Mouse (Mus musculus) forebrain, embryonic 12.5 days (tissue): ENCODE measurements at regions not wholly inside any gene's neighbourhood (a gene's known extent, or its start where the extent isn't known, plus 50 kb on each side); places are given as distances from the start of the nearest gene placed in this dataset.

Experiments used
- ATAC-seq: fragments of 200-750 bp; cut with Nextera tagmentation; 2 replicates; pipeline ENCODE4 v1.8.0; 2017; ENCODE audit warnings: moderate TSS enrichment; ENCODE audit not compliant: low FRiP score
- H3K27ac ChIP-seq: fragments of 300-500 bp; sonication (generic); 2 replicates; pipeline ENCODE4 v1.5.1; 2016; ENCODE audit warnings: mild to moderate bottlenecking
- H3K27me3 ChIP-seq: fragments of 300-500 bp; sonication (generic); 2 replicates; pipeline ENCODE4 v1.6.1; 2016; ENCODE audit warnings: mild to moderate bottlenecking
- H3K36me3 ChIP-seq: fragments of 300-500 bp; sonication (generic); replicated peaks from 2 replicates; pipeline ENCODE4 v1.6.1; 2016; ENCODE audit warnings: mild to moderate bottlenecking
- H3K4me1 ChIP-seq: fragments of 300-500 bp; sonication (generic); 2 replicates; pipeline ENCODE4 v1.6.1; 2016
- H3K4me2 ChIP-seq: fragments of 300-500 bp; sonication (generic); 2 replicates; pipeline ENCODE4 v1.6.1; 2016; ENCODE audit warnings: mild to moderate bottlenecking, moderate library complexity
- H3K4me3 ChIP-seq: fragments of 300-500 bp; sonication (generic); replicated peaks from 2 replicates; pipeline ENCODE4 v1.5.1; 2016; ENCODE audit warnings: mild to moderate bottlenecking
- H3K9ac ChIP-seq: fragments of 300-500 bp; sonication (generic); 2 replicates; pipeline ENCODE4 v1.6.1; 2016; ENCODE audit warnings: mild to moderate bottlenecking
- H3K9me3 ChIP-seq: fragments of 300-500 bp; sonication (generic); 2 replicates; pipeline ENCODE4 v1.6.1; 2016
- WGBS: fragments of 180-500 bp; shearing (Covaris S2); methylation state at CpG from one replicate; pipeline ENCODE4 v1.1.7; 2016; 5-methylcytosine and 5-hydroxymethylcytosine counted together

- no peaks in the 10 kb centered on the region for H3K27me3 ChIP-seq
- no peak overlapping the region for H3K9ac ChIP-seq
- no peak overlapping the region for H3K27ac ChIP-seq
- no peaks in the 10 kb centered on the region for H3K9me3 ChIP-seq
- WGBS: 39% methylated on average over 7 of the region's 7 CpGs
- 0 out of 2 replicates have a peak, but pooled peaks cover 6% of the 10 kb centered on the region for H3K4me1 ChIP-seq
- no peak for ATAC-seq
- H3K36me3 ChIP-seq: no peaks in the 10 kb centered on the region
- no peak overlapping the region for H3K4me2 ChIP-seq
- H3K4me3 ChIP-seq: no peak overlapping the region
Measured at GRCm38 (mm10) chr6:67125715-67126312, 88.6 kb upstream of the Gadd45a start.

- Histone ChIP-seq H3K9me3 (no peaks in the 10 kb centered on the region), H3K9ac (no peak overlapping the region), H3K4me2 (no peak overlapping the region), H3K36me3 (no peaks in the 10 kb centered on the region), H3K4me1 (0 out of 2 replicates have a peak, but pooled peaks cover 6% of the 10 kb centered on the region), H3K27me3 (no peaks in the 10 kb centered on the region), H3K4me3 (no peak overlapping the region), H3K27ac (no peak overlapping the region)
- no peak for ATAC-seq
- WGBS: 69% methylated on average over 2 of the region's 2 CpGs
Measured at GRCm38 (mm10) chr6:67124089-67124488, 86.8 kb upstream of the Gadd45a start.

GRCm38 (mm10) chr6:67123071-67123470 is 85.8 kb upstream of the Gadd45a start:
- H3K4me3 ChIP-seq: no peak overlapping the region
- H3K36me3 ChIP-seq: no peaks in the 10 kb centered on the region
- no peak overlapping the region for H3K9ac ChIP-seq
- H3K4me2 ChIP-seq: no peak overlapping the region
- 84% methylated on average over 4 of the region's 4 CpGs for WGBS
- 0 out of 2 replicates have a peak, but pooled peaks cover 6% of the 10 kb centered on the region for H3K4me1 ChIP-seq
- H3K27me3 ChIP-seq: no peaks in the 10 kb centered on the region
- ATAC-seq: no peak
- no peak overlapping the region for H3K27ac ChIP-seq
- no peaks in the 10 kb centered on the region for H3K9me3 ChIP-seq

- no peak for ATAC-seq
- WGBS: 89% methylated on average over 3 of the region's 3 CpGs
- Histone ChIP-seq H3K9me3 (no peaks in the 10 kb centered on the region), H3K4me3 (no peak overlapping the region), H3K4me2 (no peak overlapping the region), H3K27ac (no peak overlapping the region), H3K27me3 (peaks cover 16% of the 10 kb centered on the region), H3K9ac (no peak overlapping the region), H3K36me3 (no peaks in the 10 kb centered on the region), H3K4me1 (peaks cover 15% of the 10 kb centered on the region)
Measured at GRCm38 (mm10) chr6:67116306-67116705, 79.0 kb upstream of the Gadd45a start.

- Histone ChIP-seq H3K4me3 (no peak overlapping the region), H3K27ac (no peak overlapping the region), H3K27me3 (peaks cover 16% of the 10 kb centered on the region), H3K4me2 (no peak overlapping the region), H3K4me1 (peaks cover 15% of the 10 kb centered on the region), H3K9ac (no peak overlapping the region), H3K9me3 (no peaks in the 10 kb centered on the region), H3K36me3 (no peaks in the 10 kb centered on the region)
- ATAC-seq: no peak
- WGBS: 29% methylated on average over 1 of the region's 1 CpGs
Measured at GRCm38 (mm10) chr6:67115505-67116303, 78.4 kb upstream of the Gadd45a start.

- Histone ChIP-seq H3K9ac (no peak overlapping the region), H3K9me3 (no peaks in the 10 kb centered on the region), H3K4me1 (peaks cover 15% of the 10 kb centered on the region), H3K27me3 (peaks cover 16% of the 10 kb centered on the region), H3K27ac (no peak overlapping the region), H3K36me3 (no peaks in the 10 kb centered on the region), H3K4me2 (no peak overlapping the region), H3K4me3 (no peak overlapping the region)
- 84% methylated on average over 4 of the region's 4 CpGs for WGBS
- no peak for ATAC-seq
Measured at GRCm38 (mm10) chr6:67114753-67115152, 77.5 kb upstream of the Gadd45a start.

GRCm38 (mm10) chr6:67113686-67114278 is 76.5 kb upstream of the Gadd45a start:
- WGBS: 9% methylated on average over 26 of the region's 26 CpGs
- no peaks in the 10 kb centered on the region for H3K36me3 ChIP-seq

GRCm38 (mm10) chr6:67113261-67113660 is 76.0 kb upstream of the Gadd45a start:
- ATAC-seq: no peak
- Histone ChIP-seq H3K4me3 (no peak overlapping the region; the same call in 1 of the 2 replicates), H3K9ac (no peak overlapping the region), H3K9me3 (no peaks in the 10 kb centered on the region), H3K27ac (no peak overlapping the region), H3K27me3 (peaks cover 16% of the 10 kb centered on the region), H3K4me2 (no peak overlapping the region), H3K36me3 (no peaks in the 10 kb centered on the region), H3K4me1 (peaks cover 15% of the 10 kb centered on the region)
- 63% methylated on average over 4 of the region's 4 CpGs for WGBS

More at GRCm38 (mm10) chr6:67113686-67114278, 76.5 kb upstream of the Gadd45a start:
- Histone ChIP-seq H3K27me3 (peaks cover 16% of the 10 kb centered on the region), H3K9me3 (no peaks in the 10 kb centered on the region), H3K4me3 (peak overlapping the region; percentile 25), H3K9ac (no peak overlapping the region), H3K4me2 (peak overlapping the region; percentile 48), H3K4me1 (peaks cover 15% of the 10 kb centered on the region), H3K27ac (no peak overlapping the region)
- peak; percentile 48; the same call in 1 of the 2 replicates for ATAC-seq

- H3K4me1 ChIP-seq: peaks cover 15% of the 10 kb centered on the region
- 24% methylated on average over 6 of the region's 6 CpGs for WGBS
- H3K4me3 ChIP-seq: no peak overlapping the region
- no peak overlapping the region for H3K27ac ChIP-seq
- no peak overlapping the region for H3K4me2 ChIP-seq
- peaks cover 16% of the 10 kb centered on the region for H3K27me3 ChIP-seq
- H3K9me3 ChIP-seq: no peaks in the 10 kb centered on the region
- no peak for ATAC-seq
- no peak overlapping the region for H3K9ac ChIP-seq
- H3K36me3 ChIP-seq: no peaks in the 10 kb centered on the region
Measured at GRCm38 (mm10) chr6:67112311-67112710, 75.1 kb upstream of the Gadd45a start.

- no peaks in the 10 kb centered on the region for H3K36me3 ChIP-seq
- no peak overlapping the region for H3K27ac ChIP-seq
- H3K4me1 ChIP-seq: peaks cover 15% of the 10 kb centered on the region
- peaks cover 16% of the 10 kb centered on the region for H3K27me3 ChIP-seq
- no peak overlapping the region for H3K4me3 ChIP-seq
- 66% methylated on average over 2 of the region's 2 CpGs for WGBS
- H3K4me2 ChIP-seq: no peak overlapping the region
- no peaks in the 10 kb centered on the region for H3K9me3 ChIP-seq
- H3K9ac ChIP-seq: no peak overlapping the region
- no peak for ATAC-seq
Measured at GRCm38 (mm10) chr6:67111581-67111980, 74.3 kb upstream of the Gadd45a start.

- H3K4me1 ChIP-seq: peaks cover 8% of the 10 kb centered on the region
- no peak overlapping the region for H3K9ac ChIP-seq
- H3K36me3 ChIP-seq: no peaks in the 10 kb centered on the region
- peaks cover 16% of the 10 kb centered on the region for H3K27me3 ChIP-seq
- no peak for ATAC-seq
- 80% methylated on average over 1 of the region's 1 CpGs for WGBS
- H3K4me2 ChIP-seq: no peak overlapping the region
- no peaks in the 10 kb centered on the region for H3K9me3 ChIP-seq
- H3K4me3 ChIP-seq: no peak overlapping the region
- H3K27ac ChIP-seq: no peak overlapping the region
Measured at GRCm38 (mm10) chr6:67110391-67110790, 73.1 kb upstream of the Gadd45a start.

GRCm38 (mm10) chr6:67109774-67110173 is 72.5 kb upstream of the Gadd45a start:
- WGBS: 73% methylated on average over 4 of the region's 4 CpGs
- peaks cover 16% of the 10 kb centered on the region for H3K27me3 ChIP-seq
- H3K9ac ChIP-seq: no peak overlapping the region
- H3K9me3 ChIP-seq: no peaks in the 10 kb centered on the region
- H3K4me1 ChIP-seq: peaks cover 8% of the 10 kb centered on the region
- no peak overlapping the region for H3K27ac ChIP-seq
- no peaks in the 10 kb centered on the region for H3K36me3 ChIP-seq
- H3K4me2 ChIP-seq: no peak overlapping the region
- no peak overlapping the region for H3K4me3 ChIP-seq
- no peak for ATAC-seq
